Mouse (Mus musculus) stomach, postnatal 0 days (tissue): ENCODE data around the gene Srm. TPM values are rescaled to one million over a fixed set of nuclear protein-coding genes. Genes with fewer than 3 reads are reported as not detected.

ENCODE experiments used
- ATAC-seq: fragments of 200-750 bp; cut with Nextera tagmentation; 2 replicates; pipeline ENCODE4 v1.8.0; 2017; ENCODE audit not compliant: low FRiP score, low TSS enrichment
- DNase-seq: peaks from one replicate; pipeline ENCODE4 v3.0.0-alpha.2; 2016; ENCODE audit warnings: low spot score
- H3K27ac ChIP-seq: fragments of 300-500 bp; sonication (generic); replicated peaks from 2 replicates; pipeline ENCODE4 v1.5.1; 2014; ENCODE audit warnings: mild to moderate bottlenecking, control low read depth
- H3K27me3 ChIP-seq: fragments of 300-500 bp; sonication (generic); 2 replicates; pipeline ENCODE4 v1.6.1; 2014; ENCODE audit warnings: low read length; ENCODE audit not compliant: control insufficient read depth, insufficient read depth
- H3K36me3 ChIP-seq: fragments of 300-500 bp; sonication (generic); 2 replicates; pipeline ENCODE4 v1.6.1; 2014; ENCODE audit warnings: low read length, mixed read lengths; ENCODE audit not compliant: control insufficient read depth, insufficient read depth
- H3K4me1 ChIP-seq: fragments of 300-500 bp; sonication (generic); replicated peaks from 2 replicates; pipeline ENCODE4 v1.6.1; 2014; ENCODE audit warnings: antibody characterized with exemption; ENCODE audit not compliant: control insufficient read depth, insufficient read depth
- H3K4me2 ChIP-seq: fragments of 300-500 bp; sonication (generic); replicated peaks from 2 replicates; pipeline ENCODE4 v1.6.1; 2014; ENCODE audit warnings: low read depth, mild to moderate bottlenecking, control low read depth, moderate library complexity
- H3K4me3 ChIP-seq: fragments of 300-500 bp; sonication (generic); 2 replicates; pipeline ENCODE4 v1.5.1; 2014; ENCODE audit warnings: low read depth, low read length, control low read depth
- H3K9ac ChIP-seq: fragments of 300-500 bp; sonication (generic); 2 replicates; pipeline ENCODE4 v1.6.1; 2014; ENCODE audit warnings: mild to moderate bottlenecking, low read length, control low read depth, mixed read lengths
- H3K9me3 ChIP-seq: fragments of 300-500 bp; sonication (generic); 2 replicates; pipeline ENCODE4 v1.6.1; 2016; ENCODE audit warnings: low read length; ENCODE audit not compliant: control insufficient read depth
- CTCF ChIP-seq: IDR thresholded peaks from 2 replicates; pipeline ENCODE4 v1.5.1; 2016; ENCODE audit warnings: antibody characterized with exemption, low read depth, mild to moderate bottlenecking, moderate library complexity
- EP300 ChIP-seq: optimal IDR thresholded peaks from 2 replicates; pipeline ENCODE3; 2016; ENCODE audit warnings: antibody characterized with exemption
- WGBS: fragments of 180-500 bp; shearing (Covaris S2); extraction: QIAGEN DNeasy Blood & Tissue Kit; methylation state at CpG from one replicate; pipeline ENCODE4 v1.1.7; 2014; 5-methylcytosine and 5-hydroxymethylcytosine counted together
- polyA plus RNA-seq: library from polyadenylated mRNA; unstranded; fragments of >200 nt; fragmentation: Nextera tagmentation; extraction: Ambion mirVana; gene quantifications from 2 replicates; pipeline ENCODE4 v1.2.1, GENCODE M21; 2015

Srm gene
- polyA plus RNA-seq, 1 experiment from 2014 or later, result 113 TPM

DNA sequence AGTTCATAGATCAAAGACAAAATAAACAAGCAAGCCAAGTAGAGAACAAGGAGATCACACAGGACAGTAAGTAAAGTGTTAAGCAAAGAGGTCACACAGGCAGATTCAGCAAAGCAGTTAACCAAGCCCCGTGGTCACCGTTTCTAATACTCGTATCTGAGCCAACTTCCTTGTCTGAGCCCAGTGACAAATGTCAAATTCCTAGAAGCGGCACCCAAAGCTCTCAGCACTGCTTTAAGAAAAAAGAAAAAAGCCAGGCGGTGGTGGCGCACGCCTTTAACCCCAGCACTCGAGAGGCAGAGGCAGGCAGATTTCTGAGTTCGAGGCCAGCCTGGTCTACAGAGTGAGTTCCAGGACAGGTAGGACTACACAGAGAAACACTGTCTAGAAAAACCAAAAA, 4.7 kb upstream of the Srm start:
- Histone ChIP-seq H3K27ac (no peak overlapping the region), H3K4me3 (no peak overlapping the region), H3K4me1 (no peaks in the 10 kb centered on the region), H3K27me3 (no peaks in the 10 kb centered on the region), H3K9ac (no peak overlapping the region), H3K36me3 (peaks cover 2% of the 10 kb centered on the region; the same call in 1 of the 2 replicates), H3K9me3 (no peaks in the 10 kb centered on the region), H3K4me2 (no peak overlapping the region)
- 54% methylated on average over 9 of the region's 9 CpGs for WGBS
- DNase-seq, result no peak
- no peak for TF ChIP-seq CTCF
- TF ChIP-seq EP300, result no peak
- ATAC-seq, result no peak

DNA sequence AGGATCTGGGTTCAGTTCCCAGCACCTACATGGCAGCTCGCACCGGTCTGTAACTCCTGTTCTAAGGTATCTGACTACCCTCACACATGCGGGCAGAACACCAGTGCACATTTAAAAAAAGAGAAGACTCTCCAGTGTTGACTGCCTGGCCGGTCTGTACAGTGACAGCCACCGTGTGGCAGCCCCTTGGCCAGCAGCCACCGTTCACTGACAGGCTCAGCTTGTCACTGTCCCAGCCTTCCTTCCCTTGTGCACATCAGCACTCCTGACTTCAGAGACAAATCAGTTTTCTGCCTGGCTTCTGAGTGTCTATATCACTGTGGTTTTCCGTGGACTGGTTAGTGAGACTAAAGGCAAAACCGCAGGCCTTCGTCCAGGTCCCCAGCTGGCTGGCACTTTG, 2.5 kb upstream of the Srm start:
- Histone ChIP-seq H3K4me1 (0 out of 2 replicates have a peak, but pooled peaks cover 4% of the 10 kb centered on the region), H3K9me3 (no peaks in the 10 kb centered on the region), H3K27ac (no peak overlapping the region), H3K4me2 (no peak overlapping the region), H3K36me3 (peaks cover 5% of the 10 kb centered on the region; the same call in 1 of the 2 replicates), H3K9ac (no peak overlapping the region), H3K4me3 (no peak overlapping the region), H3K27me3 (no peaks in the 10 kb centered on the region)
- 77% methylated on average over 9 of the region's 9 CpGs for WGBS
- ATAC-seq (no peak), DNase-seq (no peak)
- no peak for TF ChIP-seq CTCF
- TF ChIP-seq EP300, result no peak

- no peaks in the 10 kb centered on the region for H3K9me3 ChIP-seq
- ATAC-seq (peak; percentile 72), DNase-seq (peak; percentile 78)
- TF ChIP-seq EP300, result no peak
- TF ChIP-seq CTCF, result no peak
- H3K9ac ChIP-seq, result no peak overlapping the region
- no peaks in the 10 kb centered on the region for H3K27me3 ChIP-seq
- 0 out of 2 replicates have a peak, but pooled peaks cover 4% of the 10 kb centered on the region for H3K4me1 ChIP-seq
- 38% methylated on average over 6 of the region's 8 CpGs for WGBS
- no peak overlapping the region for H3K27ac ChIP-seq
- H3K36me3 ChIP-seq, result peaks cover 12% of the 10 kb centered on the region; the same call in 1 of the 2 replicates
- 0 out of 2 replicates have a peak overlapping the region, but pooled peaks have one; percentile 20 for H3K4me2 ChIP-seq
- H3K4me3 ChIP-seq, result no peak overlapping the region
These were observed 1.7 kb upstream of the Srm start for GRCm38 (mm10) chr4:148589565-148589964.

GRCm38 (mm10) chr4:148590421-148591170, 707 bp upstream of the Srm start:
- whole genome bisulfite sequencing, result 3% methylated on average over 18 of the region's 18 CpGs
- TF ChIP-seq CTCF, result no peak
- no peak for TF ChIP-seq EP300
- H3K4me2 ChIP-seq, result peak overlapping the region; percentile 97
- H3K4me1 ChIP-seq, result 0 out of 2 replicates have a peak, but pooled peaks cover 4% of the 10 kb centered on the region
- H3K9me3 ChIP-seq, result no peaks in the 10 kb centered on the region
- ATAC-seq (no peak), DNase-seq (no peak)
- peak overlapping the region; percentile 88 for H3K4me3 ChIP-seq
- H3K27ac ChIP-seq, result peak overlapping the region; percentile 49
- H3K27me3 ChIP-seq, result no peaks in the 10 kb centered on the region
- H3K36me3 ChIP-seq, result peaks cover 16% of the 10 kb centered on the region; the same call in 1 of the 2 replicates
- peak overlapping the region; percentile 47; the same call in 1 of the 2 replicates for H3K9ac ChIP-seq

- peak overlapping the region; percentile 88 for H3K4me3 ChIP-seq
- peaks cover 22% of the 10 kb centered on the region for H3K36me3 ChIP-seq
- WGBS, result under 1% methylated on average over 53 of the region's 53 CpGs
- H3K4me2 ChIP-seq, result peak overlapping the region; percentile 97
- DNase-seq (no peak), ATAC-seq (peak; percentile 17)
- peak overlapping the region; percentile 65; the same call in 1 of the 2 replicates for H3K27ac ChIP-seq
- H3K4me1 ChIP-seq, result 0 out of 2 replicates have a peak, but pooled peaks cover 4% of the 10 kb centered on the region
- no peaks in the 10 kb centered on the region for H3K27me3 ChIP-seq
- peak overlapping the region; percentile 84 for H3K9ac ChIP-seq
- TF ChIP-seq CTCF (no peak), EP300 (no peak)
- H3K9me3 ChIP-seq, result no peaks in the 10 kb centered on the region
These were observed 506 bp downstream of the Srm start for GRCm38 (mm10) chr4:148591637-148592380.
